Mouse (Mus musculus) kidney, adult 10 weeks (tissue): ENCODE results near the gene Flnc. TPM values are rescaled to one million over a fixed set of nuclear protein-coding genes. Genes with fewer than 3 reads are reported as not detected.

Source experiments
- polyA plus RNA-seq: library from polyadenylated mRNA; stranded (reverse); fragments of 350-450 nt; fragmentation: Illumina TruSeq; extraction: RNeasy Lipid Tissue Mini Kit (QIAGEN cat#74804); gene quantifications from one replicate; pipeline ENCODE4 v1.2.3, GENCODE M21; 2014; ENCODE audit warnings: low read depth, low replicate concordance

Flnc gene
- polyA plus RNA-seq = not detected

DNA sequence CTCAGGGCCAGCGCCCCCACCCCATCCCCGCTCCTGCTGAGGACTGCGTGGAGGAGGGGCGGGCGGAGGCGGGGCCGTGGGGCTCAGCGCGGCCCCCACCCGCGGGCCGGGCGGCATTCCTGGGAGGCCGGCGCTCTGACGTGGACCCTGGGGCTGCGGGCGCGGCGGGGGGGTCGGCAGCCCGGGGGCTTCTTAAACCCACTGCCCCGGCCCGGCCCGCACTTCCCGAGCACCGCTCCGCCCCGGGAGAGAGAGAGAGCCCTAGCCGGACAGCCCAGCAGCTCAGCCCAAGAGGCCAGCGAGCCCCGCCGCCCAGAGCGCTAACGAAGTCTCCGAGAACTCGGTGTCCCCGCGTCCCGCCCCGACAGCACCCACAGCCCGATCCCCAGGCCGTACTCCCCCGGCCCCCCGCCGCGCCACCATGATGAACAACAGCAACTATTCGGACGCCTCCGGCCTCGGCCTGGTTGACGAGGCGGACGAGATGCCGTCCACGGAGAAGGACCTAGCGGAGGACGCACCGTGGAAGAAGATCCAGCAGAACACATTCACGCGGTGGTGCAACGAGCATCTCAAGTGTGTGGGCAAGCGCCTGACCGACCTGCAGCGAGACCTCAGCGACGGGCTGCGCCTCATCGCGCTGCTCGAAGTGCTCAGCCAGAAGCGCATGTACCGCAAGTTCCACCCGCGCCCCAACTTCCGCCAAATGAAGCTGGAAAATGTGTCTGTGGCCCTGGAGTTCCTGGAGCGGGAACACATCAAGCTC, at the start of gene Flnc:
Gene Flnc, plus strand, starts transcription at position 219 of the 766 bp plus-strand sequence.

DNA sequence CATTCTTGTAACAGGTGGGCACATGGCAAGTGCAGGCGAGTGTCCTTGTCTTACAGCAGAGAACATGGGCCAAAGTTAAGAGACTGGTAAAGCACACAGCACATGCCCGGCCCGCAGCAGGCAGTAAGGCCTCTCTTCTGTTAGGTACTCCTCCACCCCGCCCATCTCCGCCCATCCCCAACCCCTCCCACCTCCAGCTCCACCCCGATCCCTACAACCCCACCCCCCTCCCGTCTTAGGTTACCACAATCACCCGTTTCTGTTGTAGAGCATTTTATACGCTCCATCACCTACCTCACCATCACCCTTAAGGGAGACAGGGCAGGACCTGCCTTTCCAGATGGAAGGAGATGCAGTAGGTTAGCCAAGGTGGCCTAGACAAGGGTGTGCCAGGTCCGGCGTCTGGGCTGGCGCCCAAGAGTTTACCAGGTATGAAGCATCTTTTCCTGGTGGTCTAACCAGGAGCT, 45.0 kb upstream of the Flnc start, which contains the start of gene Opn1sw:
Gene Opn1sw, minus strand, starts transcription at position 417 of the 467 bp plus-strand sequence.

DNA sequence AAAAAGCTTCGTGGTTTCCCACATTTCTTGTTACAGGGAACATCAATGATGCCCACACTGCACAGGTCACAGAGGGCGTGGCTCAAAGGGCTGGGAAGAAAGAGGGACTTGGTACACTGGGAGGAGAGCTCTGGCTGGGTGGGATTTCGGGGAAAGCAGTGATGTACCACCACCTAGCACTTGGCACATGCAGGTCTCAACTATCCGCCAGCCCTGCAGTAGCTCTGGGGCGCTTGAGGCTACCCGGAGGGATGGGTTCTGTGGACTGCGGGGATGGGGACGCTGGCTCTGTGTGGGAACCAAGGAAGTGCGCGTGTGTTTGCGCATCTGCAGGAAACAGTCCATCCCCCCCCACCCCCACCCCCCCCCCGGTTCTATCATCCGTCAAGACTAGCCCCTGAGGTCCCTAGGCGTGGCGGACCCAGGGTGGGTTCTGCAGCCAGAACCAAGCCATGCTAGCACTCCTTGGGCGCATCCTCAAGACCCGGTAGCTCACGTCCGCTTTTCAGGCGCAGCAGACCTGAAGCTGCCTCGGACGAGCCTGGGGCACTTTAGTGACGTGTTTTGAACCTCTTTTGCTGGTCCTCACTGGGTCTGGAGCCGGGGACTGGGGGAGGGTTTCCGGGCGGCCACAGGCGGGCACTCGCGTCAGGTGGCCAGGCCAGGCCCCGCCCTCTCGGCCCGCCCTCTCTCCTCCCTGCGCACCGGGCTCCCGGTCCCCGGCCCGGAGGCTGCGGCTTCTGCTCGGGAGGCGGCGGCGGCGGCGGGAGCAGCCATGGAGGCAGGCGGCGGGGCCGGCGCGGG, 36.9 kb upstream of the Flnc start, which contains the start of gene Ccdc136:
Gene Ccdc136, plus strand, starts transcription at position 400 of the 804 bp plus-strand sequence.

DNA sequence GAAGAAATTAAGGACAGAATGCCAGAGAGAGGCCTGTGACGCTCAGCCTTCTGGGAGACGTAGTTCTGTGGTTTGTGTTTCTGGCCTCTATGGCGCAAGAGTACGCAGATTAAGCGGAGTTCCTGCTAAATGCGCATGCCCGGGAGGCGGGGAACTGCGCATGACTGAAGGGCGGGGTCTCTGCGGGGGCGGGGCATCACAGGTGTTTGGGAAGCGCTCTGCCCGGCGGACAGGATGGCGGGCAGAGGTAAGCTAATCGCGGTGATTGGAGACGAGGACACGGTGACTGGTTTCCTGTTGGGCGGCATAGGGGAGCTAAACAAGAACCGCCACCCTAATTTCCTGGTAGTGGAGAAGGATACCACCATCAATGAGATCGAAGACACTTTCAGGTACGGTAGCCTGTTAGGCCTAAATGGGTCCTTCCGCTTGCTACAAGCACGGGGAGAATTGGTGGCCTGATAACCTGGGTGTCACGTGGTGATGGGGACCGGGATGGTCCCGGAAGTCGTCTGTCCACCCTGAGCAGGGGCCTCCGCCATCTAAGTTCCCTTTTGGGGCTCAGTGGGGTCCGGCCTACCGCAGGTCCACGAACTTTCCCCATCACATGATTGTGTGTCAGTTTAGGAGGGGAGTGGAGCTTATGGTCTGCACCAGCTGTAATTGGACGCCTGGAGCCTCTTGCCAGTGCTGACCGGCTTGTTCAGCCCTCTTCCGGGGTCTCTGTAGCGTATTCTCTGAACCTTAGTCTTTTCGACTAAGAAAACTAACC, 34.7 kb downstream of the Flnc start, which contains the start of gene Atp6v1f:
Gene Atp6v1f, plus strand, starts transcription at position 136 of the 772 bp plus-strand sequence.

DNA sequence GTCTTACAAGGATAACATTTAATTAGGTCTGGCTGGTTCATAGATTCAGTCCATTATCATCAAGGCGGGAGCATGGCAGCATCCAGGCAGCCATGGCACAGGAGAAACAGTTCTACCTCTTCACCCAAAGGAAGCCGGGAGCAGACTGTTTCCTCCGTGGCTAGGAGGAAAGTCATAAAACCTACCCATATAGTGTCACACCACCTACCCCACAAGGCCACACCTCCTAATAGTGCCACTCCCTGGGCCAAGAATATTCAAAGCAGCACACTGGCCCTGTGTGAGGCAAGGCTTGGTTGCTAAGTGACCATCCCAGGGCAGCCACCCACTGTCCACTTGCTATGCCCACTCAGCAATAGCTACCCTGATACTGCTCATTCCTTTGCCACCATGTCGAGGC, 38.1 kb downstream of the Flnc start, which contains the start of gene Atp6v1fnb:
Gene Atp6v1fnb, plus strand, starts transcription at position 301 of the 400 bp plus-strand sequence.

DNA sequence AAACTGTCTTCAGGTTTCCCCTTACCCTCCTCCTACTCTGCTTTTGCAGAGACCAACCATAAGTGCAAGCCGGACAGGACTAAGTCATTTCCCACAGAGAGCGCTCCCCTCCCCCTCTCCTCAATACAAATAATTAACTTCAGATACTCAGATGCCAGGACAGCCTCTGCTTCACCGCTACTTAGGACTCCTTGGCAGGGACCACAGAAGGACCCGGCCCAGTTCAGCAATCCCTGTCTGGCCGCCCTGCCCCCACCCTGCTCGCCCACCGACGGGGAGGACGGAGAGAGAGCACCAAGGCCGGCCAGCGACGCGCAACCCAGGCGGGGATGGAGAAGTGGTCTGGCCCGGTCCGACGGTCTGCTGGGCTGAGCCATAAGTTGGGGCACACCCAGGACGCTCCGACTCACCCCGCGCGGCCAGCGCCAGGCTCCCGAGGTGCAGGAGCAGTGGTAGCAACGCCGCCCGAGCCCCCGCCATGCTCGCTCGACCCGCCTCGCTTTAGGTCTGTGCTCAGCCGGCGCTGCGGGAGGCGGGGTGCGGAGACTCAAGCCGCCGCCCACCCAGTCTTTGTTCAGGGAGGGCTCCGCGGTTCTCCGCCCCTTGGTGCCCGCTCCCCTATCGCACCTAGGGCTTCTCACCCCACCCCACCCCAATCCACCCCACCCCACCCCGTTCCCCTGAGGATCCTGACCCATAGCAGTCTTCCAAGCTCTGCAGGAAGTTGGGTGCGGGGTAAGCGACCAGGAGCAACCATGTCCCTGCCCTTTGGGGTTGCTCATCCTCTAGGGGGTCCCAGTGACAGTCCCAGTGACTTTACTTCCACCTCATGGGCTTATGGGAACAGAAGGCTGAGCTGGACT, 74.6 kb downstream of the Flnc start, which contains the start of gene Kcp:
Gene Kcp, minus strand, starts transcription at position 506 of the 863 bp plus-strand sequence.

Other genes with a start within 250 kb of the Flnc start
- gene Impdh1, start 216.9 kb upstream of the Flnc start, polyA plus RNA-seq = 2.3 TPM
- gene Hilpda, start 160.8 kb upstream of the Flnc start, polyA plus RNA-seq = 3.1 TPM
- not detected for gene Fam71f2, start 153.7 kb upstream of the Flnc start, polyA plus RNA-seq
- not detected for gene Fam71f1, start 114.1 kb upstream of the Flnc start, polyA plus RNA-seq
- gene Calu, start 85.2 kb upstream of the Flnc start, polyA plus RNA-seq = 197 TPM
- gene Opn1sw, start 44.8 kb upstream of the Flnc start, polyA plus RNA-seq = not detected
- 0.24 TPM for gene Ccdc136, start 36.9 kb upstream of the Flnc start, polyA plus RNA-seq
- 73.7 TPM for gene Atp6v1f, start 34.5 kb downstream of the Flnc start, polyA plus RNA-seq
- not detected for gene Atp6v1fnb, start 38.2 kb downstream of the Flnc start, polyA plus RNA-seq
- gene Kcp, start 74.7 kb downstream of the Flnc start, polyA plus RNA-seq = 0.44 TPM
- 2.2 TPM for gene Irf5, start 93.4 kb downstream of the Flnc start, polyA plus RNA-seq
- gene Tnpo3, start 176.6 kb downstream of the Flnc start, polyA plus RNA-seq = 75.2 TPM